Mouse (Mus musculus): ENCODE results near the gene Usf3.

Gene Usf3

GRCm38 (mm10) chr16:44238835-44239263 is 65.8 kb downstream of the Usf3 start:
- DNase-seq (ENCODE audit: low spot score), result no peak

GRCm38 (mm10) chr16:44240406-44240805 is 67.4 kb downstream of the Usf3 start:
- DNase-seq (ENCODE audit: low spot score), result no peak

GRCm38 (mm10) chr16:44242633-44243032 is 69.6 kb downstream of the Usf3 start:
- no peak for DNase-seq (ENCODE audit: low spot score)

DNA sequence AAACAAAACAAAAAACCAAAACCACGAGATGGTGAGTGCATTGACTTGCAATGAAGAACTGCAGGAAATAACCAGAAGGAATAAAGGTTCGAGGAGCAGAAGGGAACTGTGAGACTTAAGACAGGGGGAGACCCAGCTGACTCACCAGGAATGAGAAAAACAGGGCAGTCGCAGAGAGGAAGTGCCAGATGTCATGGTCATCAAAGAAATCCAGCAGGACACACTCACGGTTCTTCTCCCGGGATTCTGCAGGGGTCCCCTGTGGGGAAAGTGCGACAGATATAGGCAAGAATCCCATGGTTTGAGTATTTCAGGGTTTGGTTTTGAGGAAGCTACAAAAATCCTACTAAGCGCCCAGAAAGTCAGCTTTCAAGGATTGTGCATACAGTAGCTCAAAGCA is 70.3 kb downstream of the Usf3 start:
- DNase-seq (ENCODE audit: low spot score), result no peak

- DNase-seq (ENCODE audit: low spot score), result no peak
Observed at GRCm38 (mm10) chr16:44249985-44250384, 76.9 kb downstream of the Usf3 start.

- no peak for DNase-seq (ENCODE audit: low spot score)
Observed at GRCm38 (mm10) chr16:44252735-44253134, 79.7 kb downstream of the Usf3 start.

- no peak for DNase-seq (ENCODE audit: low spot score)
Observed at GRCm38 (mm10) chr16:44253797-44254634, 81.0 kb downstream of the Usf3 start.

DNA sequence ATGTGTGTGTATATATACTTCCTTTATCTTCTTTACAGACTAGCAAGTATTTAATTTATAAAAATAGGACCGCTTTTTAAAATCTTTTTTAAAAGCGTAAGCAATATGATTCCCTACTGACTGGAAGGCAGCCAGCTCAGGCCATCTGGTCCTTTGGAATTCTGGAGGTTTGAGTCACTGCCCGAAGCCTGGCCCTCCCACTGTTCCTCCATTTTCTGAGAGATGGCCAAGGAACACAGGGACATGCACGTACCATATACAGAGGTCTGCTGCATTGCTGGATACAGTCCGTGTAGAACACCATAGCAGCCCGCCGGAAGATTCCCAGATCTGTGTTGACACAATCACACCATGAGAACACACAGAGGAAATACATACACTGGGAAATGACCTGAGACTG is 81.7 kb downstream of the Usf3 start:
- DNase-seq (ENCODE audit: low spot score), result no peak

DNA sequence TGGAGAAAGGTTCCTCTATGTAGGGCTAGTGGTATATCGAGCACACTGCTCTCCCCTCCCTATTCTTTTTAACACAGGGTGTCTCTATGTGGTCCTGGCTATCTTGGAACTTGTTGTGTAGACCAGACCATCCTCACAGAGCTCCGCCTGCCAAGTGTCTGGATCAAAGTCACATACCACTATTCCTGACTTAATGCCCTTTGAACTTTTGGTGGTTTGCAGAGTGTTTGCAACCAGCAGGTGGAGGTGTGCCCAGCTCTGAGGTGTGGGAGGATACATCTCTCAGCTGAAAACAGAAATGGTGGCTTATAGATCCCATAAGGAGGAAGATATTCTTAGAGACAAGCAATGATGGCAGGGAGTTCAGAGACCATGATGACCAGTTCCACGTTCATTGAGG is 84.4 kb downstream of the Usf3 start:
- DNase-seq (ENCODE audit: low spot score), result no peak

GRCm38 (mm10) chr16:44264916-44265315 is 91.9 kb downstream of the Usf3 start:
- DNase-seq (ENCODE audit: low spot score), result no peak

DNA sequence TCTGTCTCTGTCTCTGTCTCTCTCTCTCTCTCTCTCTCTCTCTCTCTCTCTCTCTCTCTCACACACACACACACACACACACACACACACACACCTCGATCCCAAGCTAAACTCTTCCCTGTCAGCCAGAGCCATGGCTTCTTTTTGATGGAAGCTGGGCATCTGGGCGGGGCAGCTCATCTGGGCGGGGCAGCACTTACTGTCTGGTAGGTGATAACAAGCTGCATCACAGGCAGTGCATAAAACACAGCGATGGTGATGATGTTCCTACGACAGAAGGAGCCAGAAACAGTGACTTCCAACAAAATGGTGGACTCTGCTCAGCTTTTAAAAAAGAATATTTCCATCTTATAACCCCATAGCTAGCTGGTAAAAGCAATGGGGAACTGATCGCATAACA is 92.5 kb downstream of the Usf3 start:
- DNase-seq (ENCODE audit: low spot score), result no peak

DNA sequence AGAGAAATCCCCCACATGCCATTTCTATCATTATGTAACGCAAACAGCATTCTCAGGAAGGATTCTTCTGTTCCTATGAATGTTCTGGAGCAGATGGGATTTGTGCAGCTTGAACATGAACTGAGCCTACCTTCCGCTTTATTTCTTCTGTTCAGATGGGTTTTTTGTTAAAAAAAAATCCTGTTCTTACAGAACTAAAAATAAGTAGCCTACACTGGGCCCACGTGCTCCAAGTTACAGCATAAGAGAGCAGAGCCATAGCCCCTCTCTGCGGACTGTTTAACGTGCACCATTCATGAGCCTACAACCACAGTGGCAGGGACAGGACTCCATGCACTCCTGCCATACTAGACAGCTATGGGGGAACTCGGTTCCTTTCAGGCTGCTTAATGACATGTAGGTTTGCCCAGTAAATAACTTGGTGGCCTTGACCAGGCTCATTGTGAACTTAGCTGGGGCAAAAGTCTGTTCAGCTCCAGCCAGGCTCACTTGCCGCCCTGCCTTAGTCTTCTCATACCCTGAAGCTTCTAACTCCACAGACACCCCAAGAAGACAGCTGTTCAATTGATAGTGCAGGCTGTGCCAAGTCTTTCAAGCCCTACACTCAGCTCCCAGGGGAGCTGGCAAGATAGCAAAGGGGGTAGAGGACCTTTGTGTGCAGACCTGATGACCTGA is 95.6 kb downstream of the Usf3 start:
- DNase-seq (ENCODE audit: low spot score), result no peak

DNA sequence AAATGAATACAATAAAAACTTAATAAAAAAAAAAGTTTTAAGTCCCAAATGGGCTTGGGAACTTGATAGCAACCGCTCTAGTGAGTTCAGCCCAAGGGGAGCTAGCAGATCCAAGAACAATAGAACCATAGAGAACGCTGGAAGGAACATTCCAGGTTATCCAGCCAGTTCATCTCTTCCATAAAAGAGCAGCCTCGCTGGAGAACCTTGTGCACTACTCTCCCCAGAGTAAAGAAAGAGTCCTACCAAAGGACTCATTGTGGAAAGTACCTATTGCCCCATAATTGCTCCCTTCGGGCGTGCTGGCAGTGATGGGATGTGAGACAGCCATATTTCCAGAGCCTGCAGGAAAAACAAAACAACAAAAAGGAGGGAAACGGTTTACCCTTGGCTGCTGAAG is 96.5 kb downstream of the Usf3 start:
- no peak for DNase-seq (ENCODE audit: low spot score)

- no peak for DNase-seq (ENCODE audit: low spot score)
Observed at GRCm38 (mm10) chr16:44270606-44271005, 97.6 kb downstream of the Usf3 start.

DNA sequence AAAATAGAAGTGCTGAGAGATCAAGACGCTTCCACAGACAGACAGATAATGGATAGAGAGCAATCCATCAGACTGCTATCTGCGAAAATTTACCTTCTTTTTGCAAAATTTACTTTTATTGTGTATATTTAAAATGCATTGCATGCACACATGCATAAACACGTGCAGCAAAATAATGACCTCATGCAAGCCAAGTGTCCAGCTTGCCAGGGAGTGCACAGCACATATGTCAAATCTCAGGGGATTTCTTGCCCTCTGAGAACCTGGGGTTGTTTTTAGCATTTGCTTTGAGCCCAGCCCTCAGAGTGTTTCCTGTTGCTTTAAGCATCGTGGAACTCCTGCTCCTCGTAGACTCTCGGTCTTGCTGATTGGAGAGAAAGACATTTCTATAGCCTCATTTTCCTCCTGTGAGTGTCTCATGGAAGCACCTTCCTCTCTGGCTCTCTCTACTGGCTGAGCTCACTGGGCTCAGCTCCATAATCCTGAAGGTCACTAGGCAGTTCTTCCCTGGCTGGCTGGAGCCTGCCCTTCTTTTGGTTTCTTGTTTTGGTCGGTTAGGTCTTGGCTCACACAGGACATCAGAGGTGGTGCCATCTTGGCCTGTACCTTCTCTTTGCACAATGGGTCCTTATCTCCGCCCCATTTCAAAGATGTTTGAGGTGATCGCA is 98.5 kb downstream of the Usf3 start:
- no peak for DNase-seq (ENCODE audit: low spot score)
